Mouse (Mus musculus) lung, postnatal 10 days (tissue): ENCODE data around the gene Endou.
A peak's percentile ranks its signal among the peaks of the same experiment; 100 is the strongest.

Source experiments
- DNase-seq: peaks from one replicate; pipeline ENCODE4 v3.0.0; 2021

Endou gene

DNA sequence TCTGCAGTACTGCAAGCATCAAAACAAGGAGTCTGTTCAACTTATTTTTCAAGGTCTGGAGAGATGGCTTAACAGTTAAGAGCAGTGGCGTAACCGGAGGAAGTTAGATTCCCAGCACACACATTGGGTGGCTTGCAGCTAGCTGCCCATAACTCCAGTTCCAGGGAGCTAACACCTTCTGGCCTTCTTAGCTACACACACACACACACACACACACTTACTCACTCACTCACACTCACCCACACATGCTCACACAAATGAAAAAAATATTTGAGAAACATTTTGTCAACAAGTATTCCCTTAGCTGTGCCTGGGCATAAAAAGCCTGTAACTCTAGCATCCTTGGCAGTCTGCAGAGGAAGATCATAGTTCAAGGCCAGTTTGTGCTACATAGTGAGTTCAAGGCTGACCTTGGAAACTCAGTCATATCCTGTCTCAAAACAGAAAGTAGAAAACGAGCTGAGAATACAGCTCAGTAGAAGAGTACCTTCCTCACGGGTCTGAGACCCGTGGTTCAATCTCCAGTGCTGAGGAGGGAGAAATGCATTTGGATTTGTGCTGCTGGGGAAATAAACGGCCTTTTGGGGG lies 5.8 kb downstream of the Endou start:
- no peak for DNase-seq

GRCm38 (mm10) chr15:97724346-97725197 lies 6.6 kb downstream of the Endou start:
- DNase-seq = no peak

GRCm38 (mm10) chr15:97723536-97724345 lies 7.4 kb downstream of the Endou start:
- no peak for DNase-seq

- no peak for DNase-seq
Measured at GRCm38 (mm10) chr15:97721008-97721701, 10.0 kb downstream of the Endou start.

- DNase-seq = peak; percentile 54
Measured at GRCm38 (mm10) chr15:97720026-97720675, 11.0 kb downstream of the Endou start.

DNA sequence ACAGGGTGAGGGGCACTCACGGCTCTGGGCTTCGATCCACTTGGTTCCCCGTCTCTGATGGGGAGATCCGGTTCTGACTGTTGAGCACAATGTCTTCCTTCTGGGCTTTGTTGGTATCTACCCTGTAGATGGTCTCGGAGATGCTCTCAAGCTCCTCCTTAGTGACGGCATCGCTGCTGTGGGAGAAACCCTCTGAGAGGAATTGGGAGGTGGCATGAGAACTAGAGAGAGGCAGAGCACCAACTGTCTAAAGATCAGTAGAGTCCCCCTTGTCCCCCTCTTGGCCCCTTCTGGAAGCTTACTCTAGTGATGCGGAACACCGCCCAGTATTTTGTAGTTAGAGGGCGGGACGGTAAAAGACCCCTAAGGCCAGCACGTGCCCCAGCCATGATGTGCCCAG lies 11.6 kb downstream of the Endou start:
- DNase-seq = no peak

GRCm38 (mm10) chr15:97718535-97719155 lies 12.5 kb downstream of the Endou start:
- no peak for DNase-seq

DNA sequence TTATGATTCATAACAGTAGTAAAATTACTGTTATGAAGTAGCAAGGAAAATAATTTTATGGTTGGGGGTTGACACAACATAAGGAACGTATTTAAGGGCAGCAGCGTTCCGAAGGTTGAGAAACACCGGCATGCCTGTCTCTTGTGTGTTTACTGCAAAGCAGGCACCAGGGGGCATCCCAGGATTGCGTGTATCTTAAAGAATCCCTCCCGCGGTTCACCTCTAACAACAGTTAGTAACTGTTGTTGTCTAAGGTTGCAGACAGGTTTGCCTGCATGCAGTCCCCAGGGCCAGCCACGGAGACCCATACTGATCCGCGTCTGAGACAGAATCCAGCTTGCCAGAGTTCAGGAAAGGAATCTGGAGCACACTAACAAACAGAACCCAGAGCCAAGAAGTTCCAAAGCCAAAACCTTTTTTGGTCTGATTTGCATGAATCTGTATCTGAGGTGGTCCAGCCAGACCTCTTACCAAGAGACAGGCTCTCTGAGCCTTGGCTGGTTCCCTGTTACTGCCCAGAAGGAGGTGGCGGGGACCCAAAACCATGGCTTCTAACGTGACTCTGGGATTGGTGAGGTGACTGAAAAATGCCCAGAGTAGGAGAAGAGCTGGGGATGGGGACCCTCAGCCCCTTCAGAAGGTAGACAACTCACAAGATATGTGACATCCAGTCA lies 13.1 kb downstream of the Endou start:
- DNase-seq = peak; percentile 79

DNA sequence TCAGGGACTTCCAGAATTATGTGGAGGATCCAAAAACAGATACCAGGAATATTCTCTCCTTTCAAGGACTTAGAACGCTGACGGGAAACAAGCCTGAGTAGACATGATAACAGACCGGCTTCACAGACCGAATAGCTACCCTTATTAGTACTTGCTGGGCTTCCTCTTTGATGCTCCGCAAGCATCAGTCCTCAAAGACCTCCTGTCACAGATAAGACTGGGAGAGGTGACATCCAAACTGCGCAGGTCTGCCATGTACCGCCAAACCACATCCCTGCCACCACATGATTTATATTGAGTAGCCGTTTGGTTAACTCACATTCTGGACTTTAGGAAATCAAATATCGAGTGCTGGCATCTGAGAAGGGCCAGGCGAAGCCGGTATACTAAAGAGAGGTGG lies 14.4 kb downstream of the Endou start:
- DNase-seq = no peak

GRCm38 (mm10) chr15:97715734-97716133 lies 15.4 kb downstream of the Endou start:
- no peak for DNase-seq

- no peak for DNase-seq
Measured at GRCm38 (mm10) chr15:97715083-97715482, 16.1 kb downstream of the Endou start.

GRCm38 (mm10) chr15:97712546-97712945 lies 18.6 kb downstream of the Endou start:
- DNase-seq = no peak

DNA sequence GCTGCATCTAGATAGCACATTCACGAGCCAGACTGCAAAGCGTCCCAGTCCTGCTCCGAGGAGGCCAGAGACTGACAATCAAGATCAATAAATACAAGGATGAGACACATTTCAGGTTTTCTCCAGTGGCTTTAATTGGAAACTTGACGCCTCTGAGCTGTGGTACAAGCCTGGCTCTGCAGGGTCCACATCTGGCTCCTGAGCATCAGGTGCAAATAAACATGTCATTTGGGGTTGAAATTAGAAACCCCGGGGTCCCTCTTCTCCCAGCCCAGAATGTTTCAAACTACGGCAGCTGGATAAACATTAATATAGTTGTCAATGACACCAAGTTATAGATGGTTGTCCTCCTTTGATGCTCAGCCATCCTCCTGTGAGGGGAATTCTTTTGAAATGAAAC lies 20.2 kb downstream of the Endou start:
- no peak for DNase-seq

- DNase-seq = peak; percentile 91
Measured at GRCm38 (mm10) chr15:97705211-97706050, 25.7 kb downstream of the Endou start, which contains the start of gene Rpap3. Gene Rpap3 (minus strand): TSS chr15:97705825.

- no peak for DNase-seq
Measured at GRCm38 (mm10) chr15:97696616-97697015, 34.5 kb downstream of the Endou start.

- DNase-seq = no peak
Measured at GRCm38 (mm10) chr15:97693411-97693810, 37.7 kb downstream of the Endou start.

DNA sequence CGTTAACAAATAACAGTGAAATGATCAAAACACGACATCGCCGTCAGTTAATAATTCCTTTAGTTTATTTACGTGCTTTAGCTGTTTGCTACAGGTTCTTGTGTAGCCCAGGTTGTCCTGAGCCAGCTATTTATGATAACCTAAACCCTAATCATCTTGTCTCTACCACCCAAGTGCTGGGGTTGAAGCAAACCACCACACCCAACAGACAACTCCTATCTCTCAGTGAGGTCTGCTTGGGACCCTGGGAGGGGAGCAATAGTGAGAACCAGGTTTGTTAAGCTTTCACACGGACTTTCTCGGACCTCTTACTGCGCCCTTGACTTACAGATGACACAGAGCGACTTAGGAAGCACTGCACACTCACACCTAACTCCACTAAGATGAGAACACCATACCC lies 47.0 kb downstream of the Endou start:
- DNase-seq = no peak

GRCm38 (mm10) chr15:97682053-97682452 lies 49.1 kb downstream of the Endou start:
- DNase-seq = no peak

- no peak for DNase-seq
Measured at GRCm38 (mm10) chr15:97679991-97680681, 51.0 kb downstream of the Endou start.

- no peak for DNase-seq
Measured at GRCm38 (mm10) chr15:97677341-97677740, 53.8 kb downstream of the Endou start.
